Mouse (Mus musculus) layer of hippocampus, adult 9-10 months (tissue): ENCODE measurements around the gene Pctp.

Experiments
- DNase-seq: peaks from one replicate; pipeline ENCODE4 v3.0.0; 2022; ENCODE audit warnings: low spot score

The Pctp gene

DNA sequence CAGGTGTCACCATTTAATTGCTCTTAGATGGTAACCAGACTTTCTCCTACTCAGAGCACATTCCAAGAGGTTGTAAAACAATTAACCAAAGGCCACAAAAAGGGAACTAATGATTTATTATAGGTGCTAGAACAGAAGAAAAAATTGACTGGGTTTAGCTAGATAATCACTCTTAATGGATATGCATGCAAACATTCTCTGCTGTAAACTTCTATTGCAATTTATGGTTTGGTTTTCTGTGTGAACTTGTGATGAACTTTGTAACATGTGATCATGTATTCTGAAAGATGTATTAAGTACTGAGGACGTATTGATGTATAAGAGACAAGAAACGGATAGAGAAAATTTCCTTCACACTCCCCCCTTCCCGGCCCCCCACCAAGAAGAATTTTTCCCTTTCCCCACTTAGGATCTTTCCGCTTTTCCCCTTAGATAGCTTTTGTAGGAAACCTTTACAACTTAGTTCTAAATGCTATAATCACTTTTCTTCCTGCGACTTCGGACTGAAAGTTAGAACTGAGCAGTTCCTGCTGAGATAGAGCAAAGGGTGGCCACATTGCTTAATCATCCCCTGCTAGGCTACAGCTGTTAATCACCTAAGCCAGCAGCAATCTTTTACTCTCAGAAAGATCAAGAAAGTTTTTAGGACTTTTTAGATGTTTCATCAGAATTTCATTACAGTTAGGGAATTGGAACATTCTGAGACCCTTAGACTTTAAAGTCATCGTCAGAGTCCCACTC, 5.3 kb upstream of the Pctp start:
- DNase-seq: no peak

DNA sequence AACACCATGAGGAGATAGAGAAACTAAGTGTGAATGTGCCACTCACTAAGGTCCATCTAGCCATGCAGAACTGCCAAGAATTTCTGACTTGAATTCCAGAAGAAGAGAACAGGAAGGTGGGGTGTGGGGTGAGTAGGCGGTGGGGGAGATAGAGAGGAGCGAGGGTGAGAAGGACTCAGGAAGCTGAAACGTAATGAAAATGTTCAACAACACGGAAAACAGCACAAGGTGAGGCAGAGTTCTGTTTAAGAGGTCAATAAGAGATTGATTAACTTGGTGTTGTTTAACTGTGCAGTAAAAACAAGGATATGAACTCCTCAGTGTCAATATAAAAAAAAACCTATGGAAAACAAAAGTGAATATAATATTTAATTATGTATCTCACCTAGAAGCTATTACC, 3.4 kb upstream of the Pctp start:
- DNase-seq: no peak

DNA sequence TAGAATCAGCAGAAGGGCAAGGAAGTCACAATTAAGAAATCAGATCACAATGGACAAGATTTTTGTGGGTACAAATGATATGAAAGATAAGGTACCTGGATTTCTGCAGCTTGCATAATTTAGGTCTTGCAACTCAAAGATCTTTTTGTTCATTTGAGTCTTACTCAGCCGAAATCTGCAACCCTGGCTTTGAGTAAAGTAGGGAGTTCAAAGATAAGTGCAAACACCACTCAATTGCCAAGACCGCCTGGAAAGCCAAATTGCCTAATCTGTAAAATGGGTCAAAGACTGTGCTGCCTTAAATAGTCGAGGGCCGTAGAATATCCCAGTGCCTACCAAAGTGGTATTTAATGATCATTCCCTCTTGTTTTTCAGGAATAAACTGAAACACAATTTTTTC, 692 bp upstream of the Pctp start:
- DNase-seq: no peak

DNA sequence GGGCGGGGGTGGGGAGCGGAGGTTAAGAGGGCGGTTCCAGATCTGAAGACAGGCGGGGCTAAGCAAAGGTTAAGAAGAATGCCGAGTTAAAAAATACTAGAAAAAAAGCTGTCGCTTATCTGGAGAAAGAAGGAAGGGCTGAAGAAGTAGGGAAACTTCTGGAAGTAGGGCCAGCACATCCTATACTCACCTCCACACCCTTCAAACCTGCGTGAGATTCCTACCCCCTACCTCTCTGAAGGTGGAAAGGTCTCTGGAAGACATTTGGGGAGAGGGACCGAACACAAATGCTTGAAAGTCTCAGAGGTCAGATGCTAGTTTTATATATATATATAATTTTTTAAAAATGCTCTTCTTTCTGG, 274 bp upstream of the Pctp start:
- no peak for DNase-seq

DNA sequence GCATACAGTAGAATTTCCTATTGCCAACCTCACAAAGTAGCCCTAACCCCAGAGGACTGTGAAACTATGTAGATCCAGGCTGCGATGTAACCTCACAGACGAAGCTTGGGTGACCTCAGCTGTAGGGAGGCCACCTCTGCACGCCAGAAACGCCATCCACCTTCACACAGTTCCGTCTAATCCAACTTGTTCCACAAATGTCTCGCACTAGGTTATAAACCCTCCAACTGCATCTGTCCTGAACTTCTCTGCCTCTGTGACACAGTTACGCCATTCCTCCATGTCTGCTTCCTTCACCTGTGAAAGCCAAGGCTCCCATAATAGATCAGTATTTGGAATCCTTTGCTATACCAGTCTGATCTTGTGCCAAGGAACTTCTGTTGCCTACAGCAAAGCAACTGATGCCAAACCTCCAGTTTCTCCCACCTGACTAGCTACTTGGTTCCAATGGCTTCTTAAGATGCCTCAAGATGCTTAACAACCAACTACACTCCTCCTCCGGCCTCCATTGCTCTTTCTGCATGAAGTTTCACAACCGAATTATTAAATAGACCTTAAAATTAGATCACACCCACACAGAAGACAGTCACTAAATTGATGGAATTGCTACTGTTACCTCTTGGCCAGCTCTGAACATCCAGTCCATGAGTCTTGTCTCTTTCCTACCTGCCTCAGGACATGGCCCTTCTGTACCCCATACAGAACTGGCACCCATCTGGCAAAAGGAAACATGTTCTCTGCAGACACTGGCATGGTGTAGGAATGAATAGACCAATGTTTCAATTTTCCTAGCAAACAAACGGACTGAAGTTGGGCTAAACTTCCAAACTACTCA, 1.1 kb downstream of the Pctp start:
- DNase-seq: no peak

DNA sequence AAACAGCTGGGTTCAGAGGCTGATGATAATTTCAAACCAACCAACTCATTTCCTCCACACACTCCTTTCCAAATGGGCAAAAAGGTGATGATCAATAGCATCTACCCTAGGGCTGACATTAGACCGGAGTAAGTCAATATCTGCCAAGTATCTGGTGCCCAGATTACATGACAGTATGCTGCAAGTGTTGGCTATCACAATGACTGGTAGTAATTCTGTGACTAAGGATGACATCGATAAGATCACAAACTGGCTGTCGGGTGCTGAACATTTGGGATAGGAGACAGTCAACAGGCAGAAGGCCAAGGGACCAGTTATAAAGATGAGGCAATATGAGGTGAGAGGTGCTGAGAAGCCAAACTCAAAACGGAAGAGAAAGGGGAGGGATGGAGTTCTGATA, 2.0 kb downstream of the Pctp start:
- no peak for DNase-seq

DNA sequence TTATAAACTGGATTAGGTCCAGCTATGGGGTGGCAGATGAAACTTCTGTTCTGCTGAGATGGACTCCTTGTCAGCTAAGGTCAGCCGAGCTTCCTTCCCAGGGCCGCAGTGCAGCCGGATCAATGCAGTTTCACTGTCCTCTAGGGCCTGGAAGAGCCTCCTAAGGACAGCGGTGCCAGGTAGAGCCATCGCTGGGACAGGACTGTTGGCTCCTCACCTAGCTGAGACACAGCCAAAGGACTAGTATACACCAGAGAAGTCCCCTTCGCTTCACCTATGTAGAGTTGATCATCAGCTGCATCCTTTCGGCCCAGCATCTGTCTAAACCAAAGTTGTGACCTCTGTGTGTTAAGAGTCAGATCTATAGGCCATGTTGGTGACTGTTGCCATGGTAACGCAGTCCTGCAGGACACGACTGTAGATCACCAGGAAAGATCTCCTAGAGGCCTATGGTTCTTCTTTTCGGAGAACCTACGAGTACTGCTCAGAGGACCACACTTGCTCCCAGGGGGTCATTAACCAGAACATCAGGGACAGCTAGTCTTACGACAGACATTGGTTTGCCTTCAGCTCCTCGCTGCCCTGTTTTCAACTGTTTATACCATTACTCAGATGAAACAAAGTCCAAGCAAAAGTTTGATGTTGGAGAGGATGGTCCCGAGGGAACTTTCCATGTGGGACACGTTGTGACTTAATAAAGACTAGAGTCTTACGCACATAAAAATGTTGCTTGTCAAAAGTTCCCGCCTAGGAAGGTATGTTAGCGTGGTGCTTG, 3.5 kb downstream of the Pctp start:
- no peak for DNase-seq

DNA sequence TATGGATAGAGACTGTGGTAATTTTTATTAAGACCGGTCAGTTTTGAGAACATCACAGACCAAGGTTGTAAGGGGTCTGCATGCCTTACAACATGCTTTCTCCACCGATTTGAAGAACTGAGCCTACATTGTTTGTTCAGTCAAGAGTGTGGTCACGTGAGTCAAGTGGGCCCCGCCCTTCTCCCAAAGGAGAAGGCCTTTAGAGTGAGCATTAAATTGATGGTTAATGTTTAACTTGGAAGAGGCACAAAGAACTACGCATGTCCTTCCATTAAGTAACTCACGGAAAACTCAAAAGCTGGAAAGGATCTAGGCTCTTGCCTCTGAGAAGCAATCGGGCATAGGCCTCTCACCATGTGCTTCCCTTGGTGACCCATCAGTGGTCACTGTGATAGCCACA, 5.8 kb downstream of the Pctp start:
- no peak for DNase-seq

DNA sequence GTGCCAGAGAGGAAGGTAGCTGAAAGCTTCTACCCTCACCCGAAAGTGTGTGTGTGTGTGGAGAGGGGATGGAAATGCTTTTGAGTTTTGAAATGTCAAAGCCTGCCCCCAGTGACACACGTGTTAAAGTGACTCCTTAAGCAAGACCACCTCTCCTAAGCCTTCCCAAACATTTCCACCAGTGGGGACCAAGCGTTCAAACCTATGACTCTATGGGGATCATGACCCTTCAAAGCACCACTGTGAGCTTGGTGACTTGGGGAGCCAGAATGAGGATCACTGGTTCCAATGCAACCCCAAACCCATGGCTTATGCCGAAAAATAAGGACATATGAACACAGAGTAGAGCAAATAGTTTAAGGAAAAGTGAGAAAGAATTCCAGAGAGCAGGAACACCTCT, 6.3 kb downstream of the Pctp start:
- DNase-seq: no peak

DNA sequence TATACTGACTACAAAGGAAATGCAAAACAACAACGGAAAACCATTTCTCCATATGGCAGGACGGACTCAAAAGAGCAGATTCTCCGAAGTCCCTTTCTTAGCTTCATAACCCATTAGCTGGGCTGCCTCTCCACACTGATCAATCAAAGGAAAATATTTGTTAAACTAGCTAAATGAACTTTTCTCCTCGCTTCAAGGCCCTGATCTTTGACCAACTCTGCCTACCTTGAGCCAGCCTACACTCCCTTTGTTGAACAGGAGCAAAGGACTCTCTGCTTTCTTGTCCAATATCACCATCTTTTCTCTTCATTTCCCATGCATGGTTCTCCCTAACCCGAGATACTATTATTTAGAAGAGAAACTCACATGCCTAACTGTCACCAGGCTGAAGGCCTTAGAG, 7.1 kb downstream of the Pctp start:
- DNase-seq: no peak

DNA sequence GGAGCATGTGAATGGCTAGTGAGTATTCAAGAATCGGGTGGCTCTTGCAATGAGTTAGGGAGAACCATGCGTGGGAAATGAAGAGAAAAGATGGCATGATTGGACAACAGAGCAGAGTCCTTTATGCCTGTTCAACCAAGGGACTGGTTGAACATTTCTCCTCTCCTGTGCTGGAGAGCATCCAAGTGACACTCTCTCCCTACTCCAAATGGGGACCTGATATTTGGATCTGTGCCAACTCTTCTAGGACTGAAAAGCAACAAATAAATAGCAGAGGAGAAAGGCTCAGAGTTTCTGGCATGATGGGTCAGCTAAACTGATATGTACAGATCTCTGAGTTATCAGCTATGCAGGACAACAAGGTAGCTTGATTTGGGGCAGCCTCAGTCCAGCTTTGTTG, 8.0 kb downstream of the Pctp start:
- no peak for DNase-seq

DNA sequence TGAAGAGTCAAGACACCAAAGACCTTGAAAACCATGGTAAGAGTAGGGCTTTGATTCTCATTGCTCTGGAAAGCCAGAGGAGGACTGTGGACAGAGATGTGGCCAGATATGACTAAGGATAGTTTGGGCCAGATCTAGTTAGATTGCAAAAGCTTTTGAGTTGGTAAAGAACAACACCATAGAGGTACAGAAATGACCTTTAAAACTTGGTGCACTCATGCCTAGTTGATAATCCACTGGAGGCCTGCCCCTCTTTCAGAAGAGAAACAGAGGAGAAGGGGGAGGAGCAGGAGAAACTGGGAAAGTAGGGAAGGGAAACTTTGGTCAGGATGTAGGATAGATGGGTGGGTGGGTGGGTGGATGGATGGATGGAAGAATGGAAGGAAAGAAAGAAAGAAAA, 11.0 kb downstream of the Pctp start:
- DNase-seq: no peak

DNA sequence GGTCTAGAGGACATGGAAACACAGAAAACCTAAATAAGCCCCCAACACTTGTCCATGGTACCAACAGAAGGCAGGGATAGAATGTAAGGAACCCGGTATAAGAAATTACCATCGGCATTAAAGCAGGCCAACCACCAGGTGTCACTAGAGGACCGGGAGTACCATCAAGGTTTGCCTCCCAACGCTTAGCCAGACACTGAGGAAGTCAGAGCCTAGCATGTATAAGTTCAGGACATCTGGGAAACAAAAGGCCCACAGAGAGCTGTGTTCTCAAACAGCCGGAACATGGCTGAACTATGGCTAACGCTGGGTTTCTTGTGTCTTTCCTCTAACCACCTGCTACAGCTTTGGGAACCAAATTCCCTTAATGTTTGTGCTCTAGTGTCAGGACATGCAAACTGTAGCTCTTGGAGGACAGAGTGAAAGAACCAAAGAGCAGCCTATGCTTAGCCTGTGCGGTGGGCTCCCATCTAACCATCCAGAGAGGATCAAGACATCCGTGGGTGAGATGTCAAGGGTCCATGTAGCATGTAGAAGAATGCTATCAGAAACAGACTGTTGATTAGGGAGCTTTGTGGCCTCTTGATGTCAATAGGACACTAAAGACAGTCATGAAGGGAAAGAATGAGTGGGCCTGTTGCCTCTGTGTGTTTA, 13.6 kb downstream of the Pctp start:
- DNase-seq: peak; percentile 32

DNA sequence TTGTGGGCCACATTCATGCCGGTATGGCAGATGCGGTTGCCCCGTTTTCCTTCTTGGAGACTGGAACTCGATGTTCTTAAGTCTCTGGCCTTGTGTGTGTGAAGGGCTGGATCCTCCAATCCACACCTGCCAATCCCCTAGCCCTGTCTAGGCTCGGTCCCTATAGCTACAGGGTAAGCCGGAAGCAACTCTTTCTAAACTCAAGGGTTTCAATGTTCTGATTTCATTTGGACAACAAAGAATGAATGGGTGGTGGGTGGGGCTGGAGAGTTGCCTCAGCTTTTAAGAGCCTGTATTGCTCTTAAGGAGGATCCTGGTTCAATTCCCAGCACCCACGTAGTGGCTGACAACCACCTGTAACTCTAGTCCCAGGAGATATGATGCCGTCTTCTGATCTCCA, 16.2 kb downstream of the Pctp start:
- DNase-seq: no peak

DNA sequence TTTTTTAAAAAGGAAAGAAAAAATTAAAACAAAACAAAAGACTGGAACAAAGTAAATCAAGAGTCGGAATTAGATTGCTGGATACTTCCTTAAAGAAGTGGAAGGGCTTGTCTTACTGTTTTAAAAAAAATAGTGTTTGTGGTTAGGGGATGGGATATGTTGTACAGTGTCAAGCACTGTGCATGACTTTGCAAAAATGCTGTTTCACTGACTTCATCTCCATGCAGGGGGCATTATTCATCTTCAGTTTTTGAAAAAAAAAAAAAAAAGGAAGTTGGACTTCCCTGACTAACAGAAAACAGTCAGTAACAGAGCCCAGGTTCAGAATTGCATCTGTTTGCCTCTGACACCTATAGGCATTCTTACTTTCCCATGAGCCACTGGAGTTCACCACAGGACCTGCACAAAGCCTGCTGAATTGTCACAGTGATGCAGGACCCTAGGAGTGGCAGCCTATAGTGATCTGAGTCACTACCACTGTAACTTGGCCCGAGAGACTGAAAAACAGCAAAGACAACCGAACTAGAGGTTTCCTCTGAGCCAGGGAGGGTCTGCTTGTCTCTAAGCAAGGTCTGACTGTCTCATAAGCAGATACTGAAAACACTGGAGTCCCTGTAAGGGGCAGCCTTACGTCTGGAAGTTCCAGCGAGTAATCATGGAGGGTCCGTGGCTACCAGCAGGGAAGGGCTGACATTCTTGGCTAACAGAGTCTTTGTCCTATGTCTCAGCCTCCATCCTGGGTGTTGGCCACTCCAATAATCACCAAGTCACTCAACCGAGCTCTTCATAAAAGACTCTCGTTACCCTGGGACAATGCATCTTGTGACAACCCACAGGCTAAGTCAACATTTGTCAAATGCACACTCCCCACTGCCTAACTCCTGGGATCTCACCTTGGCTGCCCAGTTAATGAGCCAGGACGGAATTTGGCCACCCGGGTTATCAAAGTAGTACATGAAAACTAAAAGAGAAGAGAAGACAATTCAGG, 17.2 kb downstream of the Pctp start:
- DNase-seq: no peak

DNA sequence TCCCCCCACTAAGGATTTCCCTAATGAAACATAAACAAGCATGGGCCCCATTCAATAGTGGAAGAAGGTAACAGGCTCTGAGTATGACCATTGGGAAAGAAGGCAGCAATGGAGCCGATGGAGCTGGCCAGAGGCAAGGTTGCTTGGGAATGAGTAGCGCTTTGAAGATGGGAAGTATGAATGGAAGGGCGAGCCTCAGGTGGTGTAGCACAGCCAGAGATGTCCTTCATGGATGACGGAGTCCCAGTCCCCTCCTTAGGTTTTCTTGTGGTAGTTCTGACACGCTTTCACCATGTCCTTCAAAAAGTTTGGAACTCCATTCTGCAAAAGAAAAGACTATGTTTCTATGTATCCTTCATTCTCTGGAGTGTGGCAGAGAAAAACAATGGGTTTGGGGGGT, 18.3 kb downstream of the Pctp start:
- no peak for DNase-seq

DNA sequence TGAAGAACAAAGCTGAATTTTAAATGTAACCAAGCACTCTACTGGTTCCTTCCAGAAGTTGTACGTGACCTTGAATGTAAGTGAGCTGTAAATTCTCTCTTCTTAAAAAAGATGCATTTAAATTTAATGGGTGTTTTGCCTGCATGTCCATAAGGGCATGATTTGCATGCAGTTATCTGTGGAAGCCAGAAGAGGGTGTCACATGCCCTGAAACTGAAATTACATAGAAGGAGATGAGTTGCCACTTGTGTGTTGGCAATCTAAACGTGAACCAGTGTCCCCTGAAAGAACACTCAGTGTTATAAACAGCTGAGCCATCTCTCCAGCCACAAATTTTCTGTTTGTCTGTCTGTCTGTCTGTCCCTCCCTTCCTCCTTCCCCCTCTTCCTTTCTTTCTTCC, 19.8 kb downstream of the Pctp start:
- DNase-seq: no peak

DNA sequence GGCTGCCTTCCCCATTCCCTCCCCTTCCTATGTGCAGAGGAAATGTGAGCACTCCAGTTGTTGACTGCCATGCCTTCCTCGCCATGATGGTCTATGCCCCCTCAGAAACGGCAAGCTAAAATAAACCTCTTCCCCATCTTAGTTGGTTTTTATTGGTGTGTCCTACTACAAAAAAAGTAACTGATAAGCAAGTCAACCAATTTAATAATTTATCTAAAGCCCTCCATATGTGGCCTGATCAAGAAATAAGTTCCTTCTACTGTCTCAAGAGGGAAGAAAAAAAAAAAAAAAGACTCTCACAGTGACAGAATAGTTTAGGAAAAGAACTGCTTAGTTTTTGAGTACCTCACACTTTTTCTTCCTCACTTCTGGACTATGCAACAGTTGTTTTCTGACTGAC, 22.6 kb downstream of the Pctp start:
- DNase-seq: no peak

DNA sequence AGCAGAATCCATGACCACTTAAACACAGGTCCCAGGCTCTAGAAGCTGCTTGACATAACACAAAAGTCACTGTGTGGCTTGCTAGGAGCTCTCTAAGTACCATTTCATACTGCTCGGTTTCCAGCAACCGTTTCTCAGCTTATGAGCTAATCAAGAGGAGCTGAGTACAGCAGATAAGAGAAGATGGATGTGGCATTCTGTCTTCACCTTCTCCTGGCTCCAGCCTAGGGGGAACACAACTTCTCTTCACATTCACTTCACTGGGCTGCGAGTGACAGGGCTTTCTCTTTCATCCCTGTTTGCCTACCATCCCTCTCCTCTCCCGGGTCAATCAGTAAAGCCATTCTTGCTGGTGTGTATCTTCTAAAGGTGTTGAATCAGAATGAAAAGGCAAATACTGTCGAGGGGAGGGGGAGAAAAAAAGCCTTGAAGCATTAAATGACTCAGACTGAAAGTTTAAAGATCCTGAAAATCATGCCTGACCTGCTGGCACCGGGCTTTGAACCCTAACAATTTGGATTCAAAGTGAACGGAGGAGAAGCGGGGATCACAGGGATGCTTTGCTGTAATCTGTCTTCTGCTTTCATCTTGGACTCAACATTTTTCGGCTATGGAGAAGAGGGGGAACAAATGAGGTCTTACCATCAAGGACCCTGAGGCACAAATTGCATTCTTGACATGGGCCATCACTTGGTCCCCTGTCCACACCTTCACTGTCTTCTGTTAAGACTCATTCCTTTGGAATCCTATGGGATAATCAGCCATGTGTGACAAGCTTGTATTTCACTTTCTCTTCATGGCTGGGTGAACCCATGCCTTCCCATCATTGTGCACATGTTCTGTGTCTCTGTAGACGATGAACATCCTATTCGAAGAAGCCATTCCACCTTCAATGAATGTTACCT, 23.5 kb downstream of the Pctp start:
- DNase-seq: no peak

DNA sequence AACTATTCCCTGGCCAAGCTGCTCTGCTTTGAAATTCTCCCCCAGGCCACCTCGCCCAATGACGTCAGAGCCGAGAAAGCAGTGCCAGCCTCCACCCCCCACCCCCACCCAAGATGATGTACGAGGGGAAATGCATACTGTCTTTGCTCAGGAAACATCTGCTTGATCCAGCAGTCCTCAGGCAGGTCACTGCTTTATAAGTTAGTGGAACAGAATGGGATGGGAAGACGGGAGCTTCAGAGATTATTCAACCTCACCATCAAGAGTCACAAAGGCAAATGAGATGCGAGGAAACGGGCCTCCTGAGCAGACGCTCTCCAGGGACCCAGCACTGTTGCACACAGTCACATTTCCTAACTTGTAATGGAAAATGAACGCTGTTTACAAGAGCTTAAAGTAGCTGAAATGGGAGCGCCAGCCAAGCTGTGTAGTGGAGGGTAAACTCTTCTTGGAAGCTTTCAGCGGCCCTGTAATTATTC, 24.3 kb downstream of the Pctp start:
- no peak for DNase-seq
